Mouse (Mus musculus) heart, embryonic 14.5 days (tissue): ENCODE data around the gene Vipr1. TPM values are rescaled to one million over a fixed set of nuclear protein-coding genes. Genes with fewer than 3 reads are reported as not detected.

Experiments used
- ATAC-seq: fragments of 200-750 bp; cut with Nextera tagmentation; 2 replicates; pipeline ENCODE4 v1.8.0; 2017; ENCODE audit warnings: low read depth, moderate TSS enrichment; ENCODE audit not compliant: insufficient number of reproducible peaks, insufficient read depth, low FRiP score
- H3K27ac ChIP-seq, 2 experiments: fragments of 200-500 bp in 1 of 2; fragments of 300-500 bp in 1 of 2; sonication (generic) in 1 of 2; replicated peaks in 1 of 2; 2 replicates each; pipeline ENCODE4 v1.5.1; 2012 to 2014; ENCODE audit warnings: low read depth in 2 of 2, low read length in 2 of 2, control low read depth in 1 of 2, mild to moderate bottlenecking in 1 of 2, mixed read lengths in 1 of 2; ENCODE audit not compliant: control insufficient read depth in 1 of 2, insufficient read depth in 1 of 2
- H3K27me3 ChIP-seq: fragments of 300-500 bp; sonication (generic); 2 replicates; pipeline ENCODE4 v1.6.1; 2014; ENCODE audit warnings: mild to moderate bottlenecking, low read length, control low read depth; ENCODE audit not compliant: control insufficient read depth, insufficient read depth
- H3K36me3 ChIP-seq: fragments of 300-500 bp; sonication (generic); 2 replicates; pipeline ENCODE4 v1.6.1; 2014; ENCODE audit warnings: mild to moderate bottlenecking, control low read depth, low read length, mixed read lengths; ENCODE audit not compliant: control insufficient read depth, insufficient read depth
- H3K4me1 ChIP-seq, 2 experiments: fragments of 200-500 bp in 1 of 2; fragments of 300-500 bp in 1 of 2; sonication (generic) in 1 of 2; 2 replicates each; pipeline ENCODE4 v1.6.1; 2012 to 2014; ENCODE audit warnings: low read length in 2 of 2, control low read depth in 1 of 2, mixed read lengths in 1 of 2; ENCODE audit not compliant: control insufficient read depth in 2 of 2, insufficient read depth in 2 of 2
- H3K4me2 ChIP-seq: fragments of 300-500 bp; sonication (generic); 2 replicates; pipeline ENCODE4 v1.6.1; 2014; ENCODE audit warnings: mild to moderate bottlenecking, low read length
- H3K4me3 ChIP-seq, 2 experiments: fragments of 200-500 bp in 1 of 2; fragments of 300-500 bp in 1 of 2; sonication (generic) in 1 of 2; 2 replicates each; pipeline ENCODE4 v1.5.1; 2012 to 2014; ENCODE audit warnings: low read length in 2 of 2, mild to moderate bottlenecking in 2 of 2, control low read depth in 1 of 2, low read depth in 1 of 2, moderate library complexity in 1 of 2; ENCODE audit not compliant: control insufficient read depth in 1 of 2, insufficient read depth in 1 of 2
- H3K9ac ChIP-seq: fragments of 300-500 bp; sonication (generic); 2 replicates; pipeline ENCODE4 v1.6.1; 2014; ENCODE audit warnings: mild to moderate bottlenecking, low read length
- H3K9me3 ChIP-seq: fragments of 300-500 bp; sonication (generic); 2 replicates; pipeline ENCODE4 v1.6.1; 2016; ENCODE audit warnings: low read length, control low read depth; ENCODE audit not compliant: control insufficient read depth
- WGBS: fragments of 180-500 bp; shearing (Covaris S2); extraction: QIAGEN DNeasy Blood & Tissue Kit; methylation state at CpG from one replicate; pipeline ENCODE4 v1.1.7; 2014; 5-methylcytosine and 5-hydroxymethylcytosine counted together
- polyA plus RNA-seq: library from polyadenylated mRNA; unstranded; fragments of >200 nt; fragmentation: Nextera tagmentation; extraction: Ambion mirVana; gene quantifications from 2 replicates; pipeline ENCODE4 v1.2.1, GENCODE M21; 2014

The Vipr1 gene
- polyA plus RNA-seq, 1 experiment from 2014 or later: 0.11 TPM

DNA sequence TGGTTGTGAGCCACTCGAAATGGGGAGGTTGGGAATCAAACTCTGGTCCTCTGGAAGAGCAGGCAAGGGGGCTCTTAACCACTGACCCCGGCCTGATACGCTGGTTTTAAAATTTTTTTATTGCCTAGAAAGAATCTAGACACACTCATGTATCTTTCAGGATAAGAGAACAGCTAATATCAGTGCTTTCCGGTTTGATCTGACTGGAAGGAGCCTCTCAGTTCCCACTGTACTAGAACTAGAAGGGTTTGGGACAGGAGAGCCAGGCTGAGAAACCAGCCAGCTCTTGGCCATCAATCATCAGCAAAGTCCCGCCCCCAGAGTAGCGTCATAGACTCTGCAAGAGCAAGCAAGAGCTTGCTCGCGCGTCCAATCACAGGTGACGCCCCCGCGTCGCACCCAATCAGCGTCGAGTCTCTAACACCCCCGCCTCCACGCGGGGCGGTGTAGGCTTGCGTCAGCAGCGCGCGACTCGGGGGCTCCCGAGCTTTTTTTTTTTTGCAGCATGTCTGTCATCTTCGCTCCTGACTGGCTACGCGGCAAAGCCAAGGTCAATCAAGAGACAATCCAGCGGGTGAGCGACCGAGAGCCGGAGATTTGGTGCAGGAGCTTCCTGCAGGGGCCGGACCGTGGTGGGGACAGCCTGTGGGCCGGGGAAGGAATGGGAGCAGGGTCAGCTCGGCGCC lies 67.5 kb downstream of the Vipr1 start, which contains the start of gene Ss18l2:
TSS of gene Ss18l2 (plus strand) at position 432 of the 686 bp plus-strand sequence.
- H3K4me2 ChIP-seq: peak within 1 kb of the TSS; percentile 69

DNA sequence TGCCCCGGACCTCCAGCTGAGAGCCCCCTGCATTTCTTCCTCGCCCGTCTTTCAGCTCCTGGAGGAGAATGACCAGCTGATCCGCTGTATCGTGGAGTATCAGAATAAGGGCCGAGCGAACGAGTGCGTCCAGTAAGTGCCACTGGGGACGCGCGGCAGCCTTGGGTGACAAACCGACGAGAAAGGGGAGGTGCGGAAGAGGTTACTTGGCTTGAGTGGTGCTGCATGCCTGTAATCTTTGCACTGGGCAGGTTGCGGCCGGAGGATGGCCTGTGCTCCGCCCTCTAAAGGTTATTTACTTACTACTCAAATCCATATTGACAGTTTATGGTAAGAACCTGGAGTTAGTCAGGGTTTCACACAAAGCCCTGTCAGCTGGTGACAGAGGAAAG lies 68.1 kb downstream of the Vipr1 start:
- peak; percentile 33; the same call in 1 of the 2 replicates for ATAC-seq

More for the DNA sequence above, 67.5 kb downstream of the Vipr1 start, which contains the start of gene Ss18l2:
- peak within 1 kb of the TSS; percentile 98 to 99 for H3K27ac ChIP-seq
- no peaks in the 10 kb centered on the region for H3K9me3 ChIP-seq
- peak within 1 kb of the TSS; percentile 95 for H3K9ac ChIP-seq
- peaks cover 7 to 27% of the 10 kb centered on the region in 2 experiments for H3K4me1 ChIP-seq
- peaks cover 20% of the 10 kb centered on the region for H3K36me3 ChIP-seq
- H3K4me3 ChIP-seq: peak within 1 kb of the TSS; percentile 87 to 88
- WGBS: 6% methylated on average over 37 of the region's 37 CpGs
- peak; percentile 99 for ATAC-seq
- no peaks in the 10 kb centered on the region for H3K27me3 ChIP-seq

DNA sequence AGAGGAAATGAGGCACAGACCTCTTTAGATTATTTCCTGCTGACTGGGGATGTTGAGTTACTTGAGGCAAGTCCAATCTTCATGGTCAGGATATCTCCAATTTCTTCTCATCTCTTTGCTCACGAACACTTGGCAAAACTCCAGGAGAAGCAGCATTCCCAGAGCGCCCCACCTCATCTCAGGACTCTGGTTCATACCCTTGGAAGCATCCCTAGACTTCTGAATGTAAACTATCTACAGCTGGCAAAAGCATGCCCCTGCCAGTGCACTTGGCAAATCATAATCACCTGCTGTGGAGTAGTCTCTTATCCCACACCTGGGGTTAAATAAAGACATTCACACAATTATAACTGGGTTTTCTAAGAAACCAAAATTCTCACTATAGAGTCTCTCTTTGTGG lies 74.5 kb downstream of the Vipr1 start:
- H3K4me2 ChIP-seq: no peak overlapping the region
- no peak for ATAC-seq
- peaks cover 4 to 17% of the 10 kb centered on the region in 2 experiments for H3K4me1 ChIP-seq
- H3K9me3 ChIP-seq: no peaks in the 10 kb centered on the region
- H3K4me3 ChIP-seq: no peak overlapping the region
- no peaks in the 10 kb centered on the region for H3K27me3 ChIP-seq
- H3K36me3 ChIP-seq: peaks cover 24% of the 10 kb centered on the region
- WGBS: 83% methylated on average over 2 of the region's 2 CpGs
- H3K27ac ChIP-seq: no peak overlapping the region
- H3K9ac ChIP-seq: no peak overlapping the region

More for the DNA sequence above, 68.1 kb downstream of the Vipr1 start:
- Histone ChIP-seq H3K9me3 (no peaks in the 10 kb centered on the region), H3K36me3 (peaks cover 20% of the 10 kb centered on the region), H3K27ac (peak overlapping the region; percentile 98 to 99), H3K4me1 (peaks cover 4 to 22% of the 10 kb centered on the region in 2 experiments), H3K27me3 (no peaks in the 10 kb centered on the region), H3K9ac (peak overlapping the region; percentile 95), H3K4me2 (peak overlapping the region; percentile 69), H3K4me3 (peak overlapping the region; percentile 87 to 88)
- WGBS: 1% methylated on average over 18 of the region's 18 CpGs

DNA sequence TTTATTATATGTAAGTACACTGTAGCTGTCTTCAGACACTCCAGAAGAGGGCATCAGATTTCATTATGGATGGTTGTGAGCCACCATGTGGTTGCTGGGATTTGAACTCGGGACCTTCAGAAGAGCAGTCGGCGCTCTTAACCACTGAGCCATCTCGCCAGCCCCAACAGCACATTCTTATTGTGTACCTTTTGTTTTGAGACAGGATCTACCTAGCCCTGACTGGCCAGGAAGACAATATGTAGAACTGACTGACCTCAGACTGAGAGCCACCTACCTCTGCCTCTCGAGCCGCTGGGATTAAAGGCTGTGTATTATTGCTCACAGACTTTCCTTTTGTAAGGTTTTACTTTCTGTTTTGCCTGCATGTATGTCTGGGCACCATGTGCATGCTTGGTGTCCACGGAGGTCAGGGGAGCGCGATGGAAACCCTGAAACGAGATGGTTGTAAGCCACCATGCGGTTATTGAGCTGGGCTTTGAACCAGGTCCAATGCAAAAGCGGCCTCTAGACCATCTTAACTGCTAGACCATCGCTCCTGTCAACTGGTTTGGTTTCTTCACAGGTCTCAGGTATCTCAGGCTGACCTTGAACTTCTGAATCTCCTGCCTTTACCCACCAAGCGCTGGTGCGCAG lies 75.7 kb downstream of the Vipr1 start:
- H3K4me3 ChIP-seq: peak overlapping the region; percentile 51 to 73
- H3K9ac ChIP-seq: peak overlapping the region; percentile 68
- no peak for ATAC-seq
- no peaks in the 10 kb centered on the region for H3K27me3 ChIP-seq
- peaks cover 13% of the 10 kb centered on the region for H3K36me3 ChIP-seq
- 68% methylated on average over 15 of the region's 15 CpGs for WGBS
- peak overlapping the region; percentile 65 for H3K4me2 ChIP-seq
- peak overlapping the region; percentile 95 to 96 for H3K27ac ChIP-seq
- H3K4me1 ChIP-seq: peaks cover 4 to 17% of the 10 kb centered on the region in 2 experiments
- H3K9me3 ChIP-seq: no peaks in the 10 kb centered on the region

DNA sequence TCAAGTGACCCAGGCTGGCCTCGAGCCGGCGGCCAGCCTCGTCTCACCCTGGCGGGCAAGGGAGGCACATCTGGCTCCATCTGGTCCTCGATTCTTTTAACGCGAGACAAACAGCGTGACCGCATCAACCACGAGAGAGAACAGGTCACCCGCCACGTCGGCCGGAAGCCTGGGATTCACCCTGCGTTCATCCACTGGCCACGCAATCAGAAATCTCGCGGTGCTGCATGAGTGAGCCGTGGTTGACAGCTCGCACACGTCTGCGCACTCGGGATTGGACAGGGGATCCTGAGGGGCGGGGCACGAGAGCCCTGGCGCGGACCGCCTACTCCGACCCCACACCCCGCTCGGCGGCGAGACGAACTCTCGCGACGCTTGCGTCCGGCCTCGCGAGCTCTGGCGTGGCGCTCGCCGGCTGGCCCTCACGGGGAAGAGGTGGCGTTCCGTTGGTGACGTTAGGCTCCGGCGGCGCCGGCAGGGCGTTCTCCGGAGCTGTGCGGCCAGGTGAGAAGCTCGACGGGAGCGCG lies 76.3 kb downstream of the Vipr1 start, which contains the start of gene Nktr:
TSS of gene Nktr (plus strand) at position 378 of the 527 bp plus-strand sequence.
- peak within 1 kb of the TSS; percentile 93 for H3K9ac ChIP-seq
- ATAC-seq: peak; percentile 99
- no peaks in the 10 kb centered on the region for H3K9me3 ChIP-seq
- peaks cover 7% of the 10 kb centered on the region for H3K36me3 ChIP-seq
- H3K27me3 ChIP-seq: no peaks in the 10 kb centered on the region
- whole genome bisulfite sequencing: 1% methylated on average over 48 of the region's 61 CpGs
- peak within 1 kb of the TSS; percentile 95 to 96 for H3K27ac ChIP-seq
- peak within 1 kb of the TSS; percentile 77 for H3K4me2 ChIP-seq
- peaks cover 4 to 19% of the 10 kb centered on the region in 2 experiments for H3K4me1 ChIP-seq
- peak within 1 kb of the TSS; percentile 70 to 73 for H3K4me3 ChIP-seq

DNA sequence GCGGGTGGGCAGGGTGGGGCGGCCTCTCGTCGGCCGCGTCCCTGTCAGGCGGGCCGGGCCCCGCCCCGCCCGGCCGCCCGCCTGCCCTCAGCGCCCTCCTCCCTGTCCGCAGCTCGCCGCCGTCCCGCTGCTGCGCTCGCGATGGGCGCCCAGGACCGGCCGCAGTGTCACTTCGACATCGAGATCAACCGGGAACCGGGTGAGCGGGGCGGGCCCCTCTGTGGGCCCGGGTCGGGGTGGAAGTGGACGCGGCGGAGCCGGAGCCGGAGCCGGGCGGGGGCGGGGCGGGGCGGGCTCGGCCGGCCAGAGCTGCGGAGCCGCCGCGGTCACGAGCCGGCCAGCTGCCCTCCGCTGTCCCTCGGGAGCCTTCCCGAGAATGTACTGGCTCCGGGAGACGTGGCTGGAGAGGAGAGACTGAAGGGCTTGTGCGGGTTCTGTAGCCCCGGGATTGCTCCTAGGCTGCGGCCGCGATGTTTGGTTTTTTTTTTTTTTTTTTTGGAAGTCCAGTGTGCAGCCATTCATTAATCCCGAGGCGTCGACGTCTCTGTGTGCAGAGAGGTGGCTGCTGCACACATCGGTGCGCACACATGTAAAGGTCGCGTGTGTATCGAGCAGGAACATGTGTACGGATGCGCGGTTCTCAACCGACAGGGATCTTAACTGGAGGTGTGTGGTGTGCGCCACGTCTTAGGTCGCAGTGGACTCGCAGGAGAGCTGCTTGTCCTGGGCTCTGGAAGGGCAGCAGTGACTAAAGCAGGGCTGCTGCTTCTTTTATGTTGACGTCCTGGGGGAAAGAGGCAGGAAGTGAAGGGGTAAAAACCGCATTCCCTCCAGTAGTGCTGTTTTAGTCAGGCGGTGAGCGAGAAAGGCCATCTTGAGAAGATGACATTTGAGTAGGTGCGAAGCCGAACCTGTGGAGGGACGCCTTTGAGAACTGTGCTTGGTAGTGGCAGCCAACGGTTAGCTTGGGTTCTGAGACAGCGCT lies 77.1 kb downstream of the Vipr1 start:
- 1% methylated on average over 79 of the region's 87 CpGs for WGBS
- ATAC-seq: peak; percentile 66

More for the DNA sequence above, 77.1 kb downstream of the Vipr1 start:
- H3K4me3 ChIP-seq: peak overlapping the region; percentile 70 to 73
- peaks cover 7% of the 10 kb centered on the region; the same call in 1 of the 2 replicates for H3K36me3 ChIP-seq
- no peaks in the 10 kb centered on the region for H3K9me3 ChIP-seq
- H3K27ac ChIP-seq: peak overlapping the region; percentile 90 to 96
- H3K9ac ChIP-seq: peak overlapping the region; percentile 93
- peaks cover 4 to 19% of the 10 kb centered on the region in 2 experiments for H3K4me1 ChIP-seq
- peak overlapping the region; percentile 77 for H3K4me2 ChIP-seq
- H3K27me3 ChIP-seq: no peaks in the 10 kb centered on the region
